Mouse (Mus musculus): ENCODE data around the gene Rps28. TPM values are rescaled to one million over a fixed set of nuclear protein-coding genes. Genes with fewer than 3 reads are reported as not detected.
"Not testable (repeated sequence)": the region's sequence is repeated elsewhere in the genome, so short reads cannot be mapped to it uniquely, and the experiment has no call there.

Gene Rps28
- polyA plus RNA-seq, 1 experiment from 2014 or later = 917 TPM

GRCm38 (mm10) chr17:33825462-33825861 lies 1.1 kb upstream of the Rps28 start:
- Histone ChIP-seq H3K4me2 (peak overlapping the region; percentile 71), H3K9me3 (no peaks in the 10 kb centered on the region), H3K27ac (no peak overlapping the region), H3K9ac (peak overlapping the region; percentile 62; the same call in 1 of the 2 replicates), H3K4me3 (replicated peaks) (peak overlapping the region; percentile 70), H3K36me3 (peaks cover 38% of the 10 kb centered on the region), H3K27me3 (replicated peaks) (no peaks in the 10 kb centered on the region), H3K4me1 (peaks cover 27% of the 10 kb centered on the region)
- WGBS = 84% methylated on average over 8 of the region's 8 CpGs
- no peak for ATAC-seq (ENCODE audit: insufficient read depth, low FRiP score, low read depth)

- not testable (repeated sequence) for H3K27me3 ChIP-seq (replicated peaks); ATAC-seq (ENCODE audit: insufficient read depth, low FRiP score, low read depth); H3K9me3 ChIP-seq
- Histone ChIP-seq H3K4me3 (replicated peaks) (peak overlapping the region; percentile 70), H3K9ac (peak overlapping the region; percentile 62), H3K36me3 (peaks cover 38% of the 10 kb centered on the region), H3K4me2 (peak overlapping the region; percentile 71), H3K4me1 (peaks cover 27% of the 10 kb centered on the region), H3K27ac (peak overlapping the region; percentile 84; the same call in 1 of the 2 replicates)
- WGBS = 2% methylated on average over 6 of the region's 6 CpGs
Observed at GRCm38 (mm10) chr17:33824997-33825330, 602 bp upstream of the Rps28 start.

GRCm38 (mm10) chr17:33823171-33823570 lies 1.2 kb downstream of the Rps28 start:
- H3K27me3 ChIP-seq (replicated peaks); H3K27ac ChIP-seq; H3K9me3 ChIP-seq; ATAC-seq (ENCODE audit: insufficient read depth, low FRiP score, low read depth): not testable (repeated sequence)
- 77% methylated on average over 8 of the region's 8 CpGs for WGBS
- peak overlapping the region; percentile 73 for H3K9ac ChIP-seq
- H3K4me1 ChIP-seq = peaks cover 27% of the 10 kb centered on the region
- H3K4me2 ChIP-seq = peak overlapping the region; percentile 84
- peak overlapping the region; percentile 70 for H3K4me3 ChIP-seq (replicated peaks)
- peaks cover 40% of the 10 kb centered on the region for H3K36me3 ChIP-seq

- no peak overlapping the region for H3K9ac ChIP-seq
- ATAC-seq (ENCODE audit: insufficient read depth, low FRiP score, low read depth) = no peak
- no peaks in the 10 kb centered on the region for H3K9me3 ChIP-seq
- H3K27me3 ChIP-seq (replicated peaks) = no peaks in the 10 kb centered on the region
- H3K4me2 ChIP-seq = peak overlapping the region; percentile 84
- H3K27ac ChIP-seq = no peak overlapping the region
- 72% methylated on average over 1 of the region's 1 CpGs for WGBS
- H3K4me1 ChIP-seq = peaks cover 30% of the 10 kb centered on the region
- H3K4me3 ChIP-seq (replicated peaks) = peak overlapping the region; percentile 70
- H3K36me3 ChIP-seq = peaks cover 40% of the 10 kb centered on the region
Observed at GRCm38 (mm10) chr17:33822436-33822959, 1.9 kb downstream of the Rps28 start.

GRCm38 (mm10) chr17:33817969-33818643 lies 6.3 kb downstream of the Rps28 start:
- Histone ChIP-seq H3K9ac (peak overlapping the region; percentile 60), H3K4me1 (peaks cover 22% of the 10 kb centered on the region; the same call in 1 of the 2 replicates), H3K4me3 (replicated peaks) (peak overlapping the region; percentile 63), H3K9me3 (no peaks in the 10 kb centered on the region), H3K27ac (peak overlapping the region; percentile 90), H3K4me2 (peak overlapping the region; percentile 96), H3K27me3 (replicated peaks) (no peaks in the 10 kb centered on the region), H3K36me3 (peaks cover 35% of the 10 kb centered on the region)
- ATAC-seq (ENCODE audit: insufficient read depth, low FRiP score, low read depth) = peak; percentile 20
- 20% methylated on average over 33 of the region's 33 CpGs for WGBS

- H3K4me1 ChIP-seq = peaks cover 15% of the 10 kb centered on the region; the same call in 1 of the 2 replicates
Observed at GRCm38 (mm10) chr17:33817184-33817968, 7.0 kb downstream of the Rps28 start.

GRCm38 (mm10) chr17:33816612-33817011 lies 7.8 kb downstream of the Rps28 start:
- WGBS = 57% methylated on average over 5 of the region's 5 CpGs
- Histone ChIP-seq H3K27ac (no peak overlapping the region), H3K9me3 (no peaks in the 10 kb centered on the region), H3K36me3 (peaks cover 22% of the 10 kb centered on the region), H3K4me1 (peaks cover 10% of the 10 kb centered on the region; the same call in 1 of the 2 replicates), H3K9ac (no peak overlapping the region), H3K4me2 (peak overlapping the region; percentile 96), H3K4me3 (replicated peaks) (no peak overlapping the region), H3K27me3 (replicated peaks) (no peaks in the 10 kb centered on the region)
- ATAC-seq (ENCODE audit: insufficient read depth, low FRiP score, low read depth) = no peak

More at GRCm38 (mm10) chr17:33817184-33817968, 7.0 kb downstream of the Rps28 start:
- no peaks in the 10 kb centered on the region for H3K27me3 ChIP-seq (replicated peaks)
- no peaks in the 10 kb centered on the region for H3K9me3 ChIP-seq
- H3K4me3 ChIP-seq (replicated peaks) = peak overlapping the region; percentile 63
- H3K4me2 ChIP-seq = peak overlapping the region; percentile 96
- under 1% methylated on average over 88 of the region's 89 CpGs for WGBS
- peaks cover 30% of the 10 kb centered on the region for H3K36me3 ChIP-seq
- ATAC-seq (ENCODE audit: insufficient read depth, low FRiP score, low read depth) = peak; percentile 98
- H3K27ac ChIP-seq = peak overlapping the region; percentile 90
- H3K9ac ChIP-seq = peak overlapping the region; percentile 67

- no peak overlapping the region for H3K4me3 ChIP-seq (replicated peaks)
- peaks cover 13% of the 10 kb centered on the region; the same call in 1 of the 2 replicates for H3K4me1 ChIP-seq
- no peaks in the 10 kb centered on the region for H3K27me3 ChIP-seq (replicated peaks)
- H3K36me3 ChIP-seq = peaks cover 10% of the 10 kb centered on the region
- no peak overlapping the region for H3K4me2 ChIP-seq
- no peak overlapping the region for H3K9ac ChIP-seq
- ATAC-seq (ENCODE audit: insufficient read depth, low FRiP score, low read depth) = no peak
- no peaks in the 10 kb centered on the region for H3K9me3 ChIP-seq
- 84% methylated on average over 6 of the region's 6 CpGs for whole genome bisulfite sequencing
- H3K27ac ChIP-seq = no peak overlapping the region
Observed at GRCm38 (mm10) chr17:33815399-33815798, 9.0 kb downstream of the Rps28 start.

- H3K4me3 ChIP-seq (replicated peaks) = no peak overlapping the region
- no peak overlapping the region for H3K27ac ChIP-seq
- H3K4me2 ChIP-seq = no peak overlapping the region
- H3K4me1 ChIP-seq = peaks cover 13% of the 10 kb centered on the region; the same call in 1 of the 2 replicates
- no peaks in the 10 kb centered on the region for H3K27me3 ChIP-seq (replicated peaks)
- no peak for ATAC-seq (ENCODE audit: insufficient read depth, low FRiP score, low read depth)
- 66% methylated on average over 4 of the region's 4 CpGs for WGBS
- no peaks in the 10 kb centered on the region for H3K36me3 ChIP-seq
- H3K9ac ChIP-seq = no peak overlapping the region
- no peaks in the 10 kb centered on the region for H3K9me3 ChIP-seq
Observed at GRCm38 (mm10) chr17:33812990-33813389, 11.4 kb downstream of the Rps28 start.

GRCm38 (mm10) chr17:33812475-33812874 lies 11.9 kb downstream of the Rps28 start:
- Histone ChIP-seq H3K27me3 (replicated peaks) (no peaks in the 10 kb centered on the region), H3K9ac (no peak overlapping the region), H3K4me2 (no peak overlapping the region), H3K4me1 (peaks cover 9% of the 10 kb centered on the region; the same call in 1 of the 2 replicates), H3K9me3 (no peaks in the 10 kb centered on the region), H3K27ac (no peak overlapping the region), H3K4me3 (replicated peaks) (no peak overlapping the region), H3K36me3 (no peaks in the 10 kb centered on the region)
- no peak for ATAC-seq (ENCODE audit: insufficient read depth, low FRiP score, low read depth)
- WGBS = 24% methylated on average over 3 of the region's 3 CpGs

GRCm38 (mm10) chr17:33811142-33811516 lies 13.2 kb downstream of the Rps28 start:
- H3K4me2 ChIP-seq = peak overlapping the region; percentile 92
- no peaks in the 10 kb centered on the region for H3K9me3 ChIP-seq
- H3K27ac ChIP-seq = no peak overlapping the region
- no peak for ATAC-seq (ENCODE audit: insufficient read depth, low FRiP score, low read depth)
- 18% methylated on average over 7 of the region's 7 CpGs for WGBS
- H3K4me3 ChIP-seq (replicated peaks) = peak overlapping the region; percentile 54
- no peak overlapping the region for H3K9ac ChIP-seq
- H3K36me3 ChIP-seq = no peaks in the 10 kb centered on the region
- no peaks in the 10 kb centered on the region for H3K27me3 ChIP-seq (replicated peaks)
- 0 out of 2 replicates have a peak, but pooled peaks cover 4% of the 10 kb centered on the region for H3K4me1 ChIP-seq

All from stomach, embryonic 15.5 days (tissue).